Mouse (Mus musculus) lung, postnatal 14 days (tissue): ENCODE results near the gene Adam17.
"Not testable (repeated sequence)": the region's sequence is repeated elsewhere in the genome, so short reads cannot be mapped to it uniquely, and the experiment has no call there.

Experiments
- DNase-seq: peaks from one replicate; pipeline ENCODE4 v3.0.0; 2021

The Adam17 gene

DNA sequence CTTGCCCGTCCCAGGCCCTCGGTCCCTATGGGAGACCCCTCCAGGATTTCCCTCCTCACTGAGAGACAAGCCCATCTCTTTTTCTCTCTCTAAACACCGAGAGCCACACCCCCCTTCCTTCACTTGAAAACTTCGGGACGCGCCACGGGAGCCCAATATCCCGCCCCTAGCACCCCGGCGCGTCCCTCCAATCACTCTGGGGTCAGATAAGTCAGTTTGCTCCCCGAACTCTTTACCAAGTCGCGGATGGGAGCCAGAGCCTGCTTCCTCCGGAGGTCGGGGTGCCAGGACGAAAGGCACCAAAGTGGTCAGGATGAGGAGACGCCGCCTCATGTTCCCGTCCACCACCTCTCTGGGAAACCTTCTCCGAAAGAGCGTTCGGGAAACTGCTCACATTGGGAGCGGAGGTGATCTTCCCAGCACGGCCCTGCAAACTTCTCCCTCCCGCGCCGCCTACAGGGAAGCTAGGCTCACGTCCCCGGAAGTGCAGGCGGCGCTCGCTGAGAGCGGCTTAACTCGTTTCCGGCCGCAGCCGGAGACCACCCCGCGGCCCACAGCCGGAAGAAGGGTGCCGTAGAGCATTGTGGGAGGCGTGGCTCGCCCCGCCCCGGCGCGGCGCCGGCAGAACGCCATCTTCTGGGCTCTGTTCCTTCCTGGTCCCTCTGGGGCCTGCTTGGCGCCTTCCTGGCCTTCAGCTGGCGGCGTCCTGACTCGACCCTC, at the start of gene Adam17:
Adam17 (minus strand) TSS at position 533 of the 720 bp plus-strand sequence.
- DNase-seq: peak; percentile 96

DNA sequence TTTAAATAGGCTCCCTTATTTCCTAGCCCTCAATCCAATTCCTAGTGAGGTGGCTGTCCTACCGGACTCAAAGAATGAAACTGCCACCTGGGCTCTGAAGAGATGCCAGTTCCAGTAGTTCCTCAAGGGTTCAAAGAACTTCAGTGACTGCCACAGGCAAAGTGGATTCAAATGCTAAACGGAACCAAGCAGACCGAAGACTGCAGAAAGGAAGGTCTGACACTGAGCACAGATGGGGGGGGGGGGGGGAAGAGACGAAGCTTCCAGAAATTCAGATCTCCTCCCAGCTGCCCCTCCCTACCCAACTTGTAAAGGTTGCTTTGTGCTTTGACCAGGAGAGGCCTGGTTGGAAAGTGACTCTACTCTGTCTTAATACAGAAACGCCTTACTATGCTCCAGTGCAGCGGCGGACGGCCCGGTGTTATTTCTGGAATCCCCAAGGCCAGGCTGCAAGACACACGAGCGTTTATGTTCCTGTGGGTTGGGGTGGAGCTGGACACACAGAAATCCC, 45.2 kb upstream of the Adam17 start:
- DNase-seq: no peak

DNA sequence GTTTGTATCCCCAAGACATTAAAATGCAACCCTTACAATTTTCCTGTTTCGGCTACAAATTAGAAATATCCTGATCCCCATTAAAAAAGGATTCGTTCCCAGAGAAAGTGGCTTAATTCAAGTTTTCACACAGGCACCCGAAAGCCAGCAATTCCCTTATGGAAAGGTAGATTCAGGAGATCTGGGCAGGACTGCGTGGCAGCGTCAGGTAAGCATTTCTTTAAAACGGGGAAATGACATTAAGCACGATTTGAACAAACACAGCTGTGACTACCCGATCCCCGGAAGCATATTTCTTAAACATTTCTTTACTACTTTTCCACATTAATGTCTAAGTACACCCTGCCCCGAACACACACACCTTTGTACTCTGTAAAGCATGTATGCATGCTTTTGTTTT, 44.7 kb upstream of the Adam17 start:
- no peak for DNase-seq

DNA sequence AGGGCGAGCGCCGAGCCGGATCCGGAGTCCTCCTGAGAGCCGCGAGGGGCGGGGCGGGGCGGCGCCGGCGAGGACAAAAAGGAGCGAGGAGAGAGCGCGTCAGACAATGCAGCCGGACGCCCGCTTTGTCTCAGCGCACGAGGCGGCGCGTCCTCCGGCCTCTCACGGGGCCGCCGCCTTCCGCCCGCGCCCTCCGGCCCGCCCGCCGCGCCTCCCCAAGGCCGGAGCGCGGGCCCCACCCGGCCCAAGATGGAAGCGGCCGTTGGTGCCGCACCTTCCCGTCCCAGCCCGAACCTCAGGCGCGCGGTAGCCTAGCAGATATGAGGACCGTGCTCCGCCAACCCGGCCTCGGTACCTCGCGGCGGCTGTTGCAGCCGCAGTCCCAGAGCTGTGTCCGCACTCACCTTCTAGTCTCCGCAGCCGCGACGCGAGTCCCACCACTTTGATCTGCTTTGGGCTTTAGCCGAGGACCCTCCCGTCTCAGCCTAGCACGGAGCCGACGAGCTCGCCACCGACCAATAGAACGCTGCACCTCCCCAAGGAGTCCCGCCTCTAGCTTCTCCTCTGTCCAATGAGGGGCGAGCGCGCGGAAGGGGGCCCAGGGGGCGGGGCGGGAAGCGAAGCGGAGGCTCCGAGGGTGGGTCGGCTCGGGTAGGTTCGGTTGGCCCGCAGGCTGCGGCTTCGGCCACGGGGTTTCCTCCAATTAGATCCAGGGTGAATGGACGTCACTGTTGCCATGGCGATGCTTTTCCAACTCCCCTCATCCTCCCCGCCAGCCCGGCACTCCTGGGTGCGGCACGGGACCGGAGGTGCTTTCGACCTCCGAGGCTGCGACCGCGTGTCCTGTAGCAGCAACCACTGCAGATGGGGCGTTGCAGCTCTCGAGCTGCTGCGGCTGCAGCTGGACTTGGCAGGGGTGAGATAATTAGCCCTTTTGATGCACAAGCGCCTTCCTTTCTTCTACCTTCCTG, 44.0 kb upstream of the Adam17 start, which contains the start of gene Ywhaq:
Ywhaq (minus strand) TSS at position 538 of the 971 bp plus-strand sequence.
- peak; percentile 96 for DNase-seq

DNA sequence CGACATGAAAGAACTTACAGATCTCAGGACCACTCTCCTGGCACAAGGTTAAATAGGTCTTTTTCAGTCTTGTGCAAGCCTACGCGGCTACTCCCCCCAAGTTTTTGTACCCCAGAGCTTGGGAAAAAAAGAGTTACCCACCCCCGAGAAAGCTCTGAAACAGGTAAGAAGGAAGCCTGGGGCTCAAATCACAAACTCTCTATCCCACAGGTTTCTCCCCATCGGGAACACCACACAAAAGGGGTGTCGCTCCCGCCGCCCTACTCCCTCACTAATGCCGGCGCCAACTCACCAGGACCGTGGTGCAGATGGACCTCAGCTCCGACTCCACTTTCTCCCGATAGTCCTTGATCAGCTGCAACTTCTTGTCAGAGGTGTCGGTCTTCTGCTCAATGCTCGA, 43.1 kb upstream of the Adam17 start:
- no peak for DNase-seq

DNA sequence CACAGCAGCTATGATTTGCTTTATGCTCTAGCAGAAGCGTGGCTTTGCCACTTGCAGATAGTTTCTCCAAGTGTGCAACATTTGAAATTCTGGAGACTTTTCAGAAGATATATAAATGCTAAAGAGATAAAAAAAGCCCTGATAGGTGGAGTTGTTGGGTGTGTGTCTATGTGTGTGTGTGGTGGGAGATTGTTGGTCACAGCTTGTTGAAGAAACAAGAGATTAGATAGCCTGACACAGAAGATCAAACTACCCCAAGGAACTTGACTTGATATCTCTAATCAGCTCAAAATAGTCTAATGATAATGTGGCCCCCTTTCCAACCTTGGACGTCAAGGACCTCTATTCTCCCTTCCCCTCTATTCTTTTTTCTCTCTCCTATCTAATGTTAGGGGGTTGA, 37.2 kb upstream of the Adam17 start:
- no peak for DNase-seq

DNA sequence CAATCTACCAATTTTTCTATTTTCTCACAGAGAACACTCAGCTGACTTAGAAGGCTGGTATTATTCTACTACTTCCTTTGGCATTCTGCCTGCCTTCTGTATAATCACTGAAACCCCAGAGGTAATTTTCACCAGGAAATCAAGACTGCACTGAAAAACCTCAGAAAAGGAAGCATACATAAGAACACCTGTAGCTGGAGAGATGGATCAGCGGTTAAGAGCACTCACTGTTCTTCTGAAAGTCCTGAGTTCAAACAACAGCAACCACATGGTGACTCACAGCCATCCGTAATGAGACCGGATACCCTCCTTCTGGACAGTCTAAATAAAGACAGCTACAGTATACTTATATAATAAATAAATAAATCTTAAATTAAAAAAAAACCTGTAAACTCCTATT, 36.2 kb upstream of the Adam17 start:
- no peak for DNase-seq

DNA sequence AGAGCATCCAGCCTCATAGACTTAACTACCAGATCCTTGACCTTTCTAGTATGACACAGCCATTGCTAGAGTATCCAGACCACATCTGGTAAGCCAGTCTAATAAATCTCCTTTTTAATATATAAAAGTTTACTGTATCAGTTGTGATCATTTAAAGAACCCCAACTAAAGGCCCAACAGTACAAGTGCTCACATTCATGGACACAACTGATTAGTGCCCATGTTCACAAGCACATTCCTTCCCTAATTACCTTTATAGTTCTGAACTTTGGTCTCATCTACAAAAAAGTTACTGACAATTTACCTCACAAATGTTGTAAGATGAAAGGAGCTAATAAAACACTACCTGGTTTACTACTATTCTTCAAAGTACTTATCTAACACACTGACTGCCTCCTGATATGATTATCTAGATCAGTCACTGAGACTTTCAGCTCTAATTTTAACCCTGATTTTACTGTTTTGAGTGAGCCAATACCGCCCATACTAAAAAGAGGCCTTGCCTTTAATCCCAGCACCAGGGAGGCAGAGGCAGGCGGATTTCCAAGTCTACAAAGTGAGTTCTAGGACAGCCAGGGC, 35.4 kb upstream of the Adam17 start:
- DNase-seq: no peak

DNA sequence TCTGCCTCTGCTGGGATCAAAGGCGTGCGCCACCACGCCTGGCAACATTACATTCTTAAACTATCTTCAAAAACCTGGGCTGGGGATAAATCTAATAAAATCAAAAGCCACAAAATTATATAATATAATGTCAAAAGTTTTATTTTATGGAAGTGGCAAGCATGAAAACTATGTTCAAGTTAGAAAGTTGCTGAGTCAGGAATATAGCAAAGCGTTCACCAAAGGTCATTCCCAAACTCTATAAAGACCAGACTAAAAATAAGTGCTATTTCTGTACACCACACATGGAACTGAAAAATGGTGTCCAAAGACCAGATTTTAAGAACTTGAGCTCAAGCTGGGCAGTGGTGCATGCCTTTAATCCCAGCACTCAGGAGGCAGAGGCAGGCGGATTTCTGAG, 29.3 kb upstream of the Adam17 start:
- no peak for DNase-seq

DNA sequence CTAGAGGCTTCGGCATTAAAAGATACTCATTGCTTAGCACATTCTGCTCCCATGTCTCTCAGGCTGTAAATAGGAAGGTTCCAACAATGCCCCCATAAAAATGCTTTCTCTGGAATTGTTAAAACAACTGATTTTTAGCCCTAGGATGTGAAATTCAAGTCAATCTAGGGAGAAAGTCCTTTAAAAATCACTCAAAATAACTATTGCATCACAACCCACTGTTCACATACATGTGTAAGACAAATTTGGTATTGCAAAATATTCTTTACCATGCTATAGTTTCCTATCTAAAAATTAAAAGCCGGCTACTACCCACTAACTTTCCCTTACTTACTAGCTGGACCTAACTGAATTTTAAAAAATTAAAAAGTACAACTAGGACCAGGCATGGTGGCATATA, 12.8 kb upstream of the Adam17 start:
- DNase-seq: no peak

DNA sequence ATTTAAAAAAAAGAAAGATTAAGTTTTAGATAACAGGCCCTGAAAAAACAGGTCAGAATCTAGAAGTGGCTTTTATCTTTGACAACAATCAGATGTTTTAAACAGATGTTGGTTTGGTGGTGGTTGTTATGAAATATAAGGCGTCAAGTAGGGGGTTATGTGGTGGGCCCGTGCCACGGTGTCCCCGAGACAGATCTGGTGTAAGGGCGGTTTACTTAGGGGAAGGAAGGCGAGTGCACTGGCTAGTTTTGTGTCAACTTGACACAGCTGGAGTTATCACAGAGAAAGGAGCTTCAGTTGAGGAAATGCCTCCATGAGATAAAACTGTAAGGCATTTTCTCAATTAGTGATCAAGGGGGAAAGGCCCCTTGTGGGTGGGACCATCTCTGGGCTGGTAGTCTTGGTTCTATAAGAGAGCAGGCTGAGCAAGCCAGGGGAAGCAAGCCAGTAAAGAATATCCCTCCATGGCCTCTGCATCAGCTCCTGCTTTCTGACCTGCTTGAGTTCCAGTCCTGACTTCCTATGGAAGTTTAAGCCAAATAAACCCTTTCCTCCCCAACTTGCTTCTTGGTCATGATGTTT, 5.4 kb upstream of the Adam17 start:
- DNase-seq: not testable (repeated sequence)

DNA sequence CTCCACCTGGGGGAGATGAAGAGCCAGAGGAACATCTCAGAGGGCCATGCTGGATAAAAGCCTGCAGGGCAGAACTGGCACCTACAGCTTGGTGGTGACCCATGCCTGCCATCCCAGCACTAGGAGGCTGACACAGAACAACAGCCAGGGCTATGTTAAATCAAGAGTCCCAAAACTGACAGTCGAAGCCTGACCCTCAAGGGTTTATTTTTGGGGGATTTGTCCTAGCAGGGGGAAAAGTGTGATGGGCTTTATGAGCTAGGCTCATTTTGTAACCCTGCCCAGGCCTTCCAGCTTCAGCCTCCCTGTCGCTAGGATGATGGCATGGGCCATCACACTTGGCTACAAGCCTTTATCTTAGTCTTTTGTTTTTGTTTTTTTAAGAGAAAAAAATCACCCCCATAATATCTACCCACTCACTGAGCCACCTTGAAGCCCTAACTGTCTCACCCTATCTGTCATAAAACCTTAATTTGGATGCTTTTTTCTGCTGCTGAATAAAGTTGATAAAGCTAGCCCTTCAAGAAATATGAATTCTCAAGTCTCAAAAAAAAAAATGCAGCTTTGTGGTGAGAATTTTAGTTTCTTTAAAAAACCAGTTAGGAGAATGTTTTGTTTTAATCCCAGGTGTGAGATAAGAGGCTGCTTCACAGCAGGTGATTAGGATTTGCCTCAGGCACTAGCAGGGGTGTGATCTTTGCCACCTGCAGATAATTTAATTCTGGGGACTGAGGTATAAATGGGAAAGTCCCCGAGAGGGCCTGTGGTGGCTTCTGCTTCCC, 2.1 kb upstream of the Adam17 start:
- DNase-seq: no peak

DNA sequence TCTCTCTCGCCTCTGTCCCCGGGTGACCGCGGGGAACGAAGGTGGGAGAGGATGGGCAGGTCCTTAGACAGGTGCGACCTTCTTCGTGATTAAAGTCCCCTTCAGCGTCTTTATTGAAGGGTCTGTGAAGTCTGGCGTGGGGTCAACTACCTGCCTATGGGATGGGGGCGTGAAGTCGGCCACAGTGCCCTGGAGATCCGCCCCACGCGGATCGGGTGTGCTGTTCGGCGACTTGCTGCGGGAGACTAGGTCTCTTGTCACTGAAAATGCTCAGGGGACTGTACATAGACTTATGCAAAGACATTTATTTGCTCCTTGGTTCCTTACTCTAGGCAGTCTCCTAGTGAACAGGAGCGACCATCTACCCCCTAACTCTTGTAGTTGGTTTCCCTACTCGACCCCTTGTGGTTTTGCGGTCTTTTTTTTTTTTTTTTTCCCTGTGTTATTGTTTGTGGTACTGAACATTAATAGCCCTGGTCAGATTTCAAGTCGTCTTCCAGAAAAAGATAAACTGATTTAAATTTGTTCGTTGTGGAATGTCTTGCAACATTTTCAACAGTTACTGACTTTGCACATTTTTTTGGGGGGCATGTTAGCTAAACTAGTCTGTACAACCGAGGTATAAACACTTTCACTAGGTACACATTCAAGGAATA, 516 bp upstream of the Adam17 start:
- DNase-seq: no peak

DNA sequence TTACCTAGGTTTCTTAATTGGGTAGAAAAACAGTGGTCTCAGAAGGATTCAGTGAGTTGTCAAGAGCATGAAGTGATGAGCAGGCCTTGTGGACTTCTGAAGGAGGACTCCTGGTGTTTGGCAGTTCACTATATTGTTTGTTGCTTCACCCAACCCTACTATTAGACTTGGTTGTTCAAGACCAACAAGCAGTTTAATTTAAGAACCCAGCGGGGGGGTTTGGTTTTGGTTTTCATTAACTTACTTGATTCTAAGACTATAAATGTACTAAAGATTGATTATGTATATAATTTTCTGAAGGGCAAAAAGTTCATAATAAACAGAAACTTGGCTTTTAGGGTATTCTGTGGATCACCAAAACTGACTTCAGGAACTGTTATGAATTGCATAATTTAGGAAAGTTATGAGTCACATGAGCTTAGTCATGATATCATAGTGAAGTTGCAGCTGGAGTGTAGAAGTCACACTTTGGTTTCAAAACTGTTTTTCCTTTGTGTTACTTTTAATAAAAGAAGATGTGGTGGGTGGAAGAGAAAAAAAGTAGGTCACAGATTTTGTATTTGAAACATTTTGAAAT, 3.3 kb downstream of the Adam17 start:
- no peak for DNase-seq

DNA sequence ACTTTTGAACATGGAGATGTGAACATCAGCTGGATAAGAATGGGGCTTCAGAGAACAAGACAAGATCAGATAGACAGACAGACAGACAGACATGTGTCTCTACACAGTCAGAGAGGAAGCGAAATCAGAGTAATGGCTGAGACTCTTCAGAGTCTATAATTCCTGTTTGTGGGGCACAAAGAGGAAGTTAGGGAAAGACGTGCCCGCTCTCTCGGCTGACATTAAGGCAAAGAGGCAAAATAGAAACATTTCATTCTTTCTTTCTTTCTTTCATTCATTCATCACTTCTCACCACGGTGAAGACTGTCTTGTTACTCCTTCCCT, 4.4 kb downstream of the Adam17 start:
- no peak for DNase-seq

DNA sequence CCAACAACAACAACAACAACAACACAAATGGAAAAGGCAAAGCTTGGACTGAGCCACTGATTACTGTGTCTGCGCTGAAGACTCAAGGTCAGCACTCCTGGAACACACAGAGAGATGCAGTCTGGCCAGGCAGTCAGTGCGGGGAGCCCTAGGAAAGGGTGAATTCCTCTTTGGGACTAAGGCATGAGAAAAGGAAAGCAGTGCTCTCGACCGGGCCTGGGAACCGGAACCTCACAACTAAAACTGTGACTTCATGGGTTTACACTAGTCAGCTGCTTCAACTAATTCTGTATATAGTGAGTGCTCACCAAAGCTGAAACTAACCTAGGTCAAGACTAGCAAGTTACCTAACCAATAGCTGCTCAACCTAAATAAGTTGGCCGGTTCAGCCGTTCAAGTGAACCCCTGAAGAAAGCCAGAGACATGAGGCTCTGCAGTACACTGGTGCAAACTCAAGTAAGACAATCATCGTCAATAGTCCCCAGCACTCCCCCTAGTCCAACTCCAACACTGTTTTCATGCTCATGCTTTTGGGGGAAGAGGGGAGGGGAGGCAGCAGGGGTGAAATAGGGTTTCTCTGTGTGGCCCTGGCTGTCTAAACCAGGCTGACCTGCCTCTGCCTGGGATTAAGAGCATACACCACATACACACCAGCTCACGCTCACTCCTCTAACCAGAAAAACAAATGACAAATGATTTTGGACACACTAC, 4.9 kb downstream of the Adam17 start:
- DNase-seq: no peak

DNA sequence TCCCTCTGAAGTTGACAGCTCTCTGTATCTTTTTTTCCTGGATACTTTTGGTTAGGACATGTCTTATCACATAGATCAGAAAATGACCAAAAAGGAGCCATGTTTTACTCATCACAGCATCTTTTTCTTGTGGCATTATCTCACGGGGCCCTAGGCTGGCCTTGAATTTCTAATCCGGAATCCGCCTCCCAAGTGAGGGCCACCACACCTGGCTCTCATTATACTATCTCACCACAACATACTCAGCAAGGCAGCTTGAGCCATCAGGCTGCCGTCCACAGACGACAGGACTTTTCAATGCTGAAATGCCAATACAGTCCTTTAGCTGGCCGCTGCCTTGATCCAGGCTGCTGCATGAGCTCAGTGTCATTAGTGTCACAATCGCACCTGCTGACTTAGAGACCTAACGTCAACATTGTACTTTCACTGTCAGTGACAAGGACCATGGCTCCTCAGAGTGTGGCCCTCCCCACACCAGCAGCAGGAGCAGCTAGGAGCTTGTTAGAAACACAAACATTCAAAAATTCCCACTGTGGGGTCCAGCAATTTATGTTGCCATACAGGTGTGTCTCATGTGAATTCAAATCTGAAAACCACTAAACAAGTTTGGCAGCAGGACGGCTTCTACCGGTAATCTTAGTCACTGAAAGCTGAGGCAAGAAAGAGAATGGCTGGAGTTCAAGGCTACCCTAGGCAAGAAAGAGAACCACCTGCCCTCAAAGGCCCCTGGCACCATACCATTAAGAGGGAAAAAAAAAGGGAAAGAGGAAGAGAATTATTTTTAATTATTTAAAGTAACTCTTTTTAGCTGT, 8.6 kb downstream of the Adam17 start:
- no peak for DNase-seq

DNA sequence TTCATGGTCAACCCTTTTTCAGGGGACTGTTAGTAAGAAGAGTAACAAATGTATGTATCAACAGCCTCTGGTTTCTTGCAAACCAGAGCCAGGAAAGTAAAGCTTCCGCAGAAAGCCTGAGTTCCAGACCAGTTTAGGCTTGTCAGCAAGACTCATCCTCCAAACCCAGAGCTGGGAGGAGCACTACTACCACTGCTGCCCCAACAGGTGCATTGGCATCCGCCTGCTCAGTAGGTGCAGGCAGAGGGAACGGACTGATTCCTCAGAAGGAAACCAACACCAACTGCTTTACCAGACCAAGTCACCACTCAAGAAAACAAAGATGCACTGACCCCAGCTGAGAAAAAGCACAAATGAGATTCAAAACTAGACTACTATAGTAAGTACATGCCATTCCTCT, 10.2 kb downstream of the Adam17 start:
- DNase-seq: no peak

DNA sequence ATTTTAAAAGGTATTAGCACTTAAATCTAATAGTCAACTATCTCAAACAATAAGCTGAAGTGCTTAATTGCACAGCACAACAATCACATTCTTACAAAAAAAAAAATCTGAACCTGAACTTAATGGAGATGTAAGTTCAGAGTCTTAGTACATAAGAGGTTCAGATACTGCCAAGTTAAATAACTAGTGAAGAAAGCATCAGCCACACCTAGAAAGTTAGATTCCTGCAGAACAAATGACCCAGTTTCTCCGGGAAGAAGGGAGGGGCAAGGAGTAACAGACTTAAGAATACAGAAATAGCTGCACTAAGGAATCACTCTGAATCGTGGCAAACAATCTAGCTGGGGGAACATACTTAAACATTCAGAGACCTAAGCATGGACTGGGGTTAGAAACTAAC, 10.7 kb downstream of the Adam17 start:
- DNase-seq: no peak

DNA sequence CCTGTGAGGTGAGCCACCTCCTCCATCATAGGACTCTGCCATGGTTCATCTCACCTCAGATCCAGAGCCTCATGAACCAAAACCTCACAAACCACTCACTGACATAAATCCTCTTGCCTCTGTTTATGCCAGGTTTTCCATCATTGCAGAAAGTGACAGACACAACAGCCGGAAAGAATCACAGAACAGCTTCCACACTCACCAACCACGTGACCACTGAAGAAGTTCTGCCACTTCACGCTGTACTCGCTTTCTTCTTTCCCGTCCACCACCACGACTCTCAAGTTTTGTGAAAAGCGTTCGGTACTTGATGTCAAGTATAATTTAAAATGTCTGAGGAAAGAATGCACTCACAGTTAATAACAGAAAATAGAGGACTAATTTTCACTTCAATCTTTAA, 19.8 kb downstream of the Adam17 start:
- peak; percentile 37 for DNase-seq
